Mouse (Mus musculus) erythroblast, embryonic 14.5 days (primary cell): Measurements from ENCODE around the gene Snx1. TPM values are rescaled to one million over a fixed set of nuclear protein-coding genes. Genes with fewer than 3 reads are reported as not detected.

Source experiments
- H3K27me3 ChIP-seq: 2 replicates; pipeline ENCODE4 v1.6.1; 2012; ENCODE audit warnings: inconsistent platforms; ENCODE audit not compliant: control insufficient read depth
- H3K36me3 ChIP-seq: 2 replicates; pipeline ENCODE4 v1.6.1; 2012; ENCODE audit warnings: mild to moderate bottlenecking, inconsistent platforms; ENCODE audit not compliant: control insufficient read depth
- H3K4me1 ChIP-seq: 2 replicates; pipeline ENCODE4 v1.6.1; 2012; ENCODE audit warnings: inconsistent platforms; ENCODE audit not compliant: control insufficient read depth
- H3K4me3 ChIP-seq: replicated peaks from 2 replicates; pipeline ENCODE3; 2012; ENCODE audit warnings: moderate library complexity, mild to moderate bottlenecking, inconsistent platforms
- H3K9me3 ChIP-seq: 2 replicates; pipeline ENCODE4 v1.6.1; 2012; ENCODE audit warnings: low read length, inconsistent platforms, mixed read lengths; ENCODE audit not compliant: control insufficient read depth
- GATA1 ChIP-seq: IDR thresholded peaks from 2 replicates; pipeline ENCODE4 v1.6.1; 2012; ENCODE audit warnings: low read length, inconsistent platforms, mixed read lengths
- TAL1 ChIP-seq: IDR thresholded peaks from 3 replicates; pipeline ENCODE4 v1.6.1; 2012; ENCODE audit warnings: low read length, inconsistent platforms, mixed read lengths
- polyA plus RNA-seq: library from polyadenylated mRNA; stranded (reverse); fragments of >175 nt; gene quantifications from 2 replicates; pipeline ENCODE4 v1.2.3, GENCODE M21; 2012

Snx1 gene
- polyA plus RNA-seq, 1 experiment, result 14.6 TPM

DNA sequence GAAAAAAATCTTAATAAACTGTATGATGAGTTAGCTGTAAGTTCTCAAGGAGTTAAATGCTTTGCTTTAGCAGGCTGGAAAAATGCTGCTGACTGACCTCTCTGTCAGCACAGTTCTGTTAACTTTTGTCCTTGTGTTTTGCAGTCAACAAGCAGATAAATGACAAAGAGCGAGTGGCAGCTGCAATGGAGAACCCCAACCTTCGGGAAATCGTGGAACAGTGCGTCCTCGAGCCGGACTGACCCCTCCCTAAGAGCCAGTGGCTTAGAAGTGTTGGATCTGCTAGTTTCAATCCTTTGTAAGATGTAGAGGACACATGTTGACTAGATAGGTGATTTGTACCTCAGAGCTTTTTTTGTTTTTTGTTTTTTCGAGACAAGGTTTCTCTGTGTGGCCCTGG lies 11.8 kb upstream of the Snx1 start:
- H3K9me3 ChIP-seq, result no peaks in the 10 kb centered on the region
- H3K27me3 ChIP-seq, result no peaks in the 10 kb centered on the region
- H3K4me3 ChIP-seq, result no peak overlapping the region
- peaks cover 11% of the 10 kb centered on the region for H3K4me1 ChIP-seq
- H3K36me3 ChIP-seq, result peaks cover 84% of the 10 kb centered on the region
- TF ChIP-seq GATA1 (no peak), TAL1 (no peak)

DNA sequence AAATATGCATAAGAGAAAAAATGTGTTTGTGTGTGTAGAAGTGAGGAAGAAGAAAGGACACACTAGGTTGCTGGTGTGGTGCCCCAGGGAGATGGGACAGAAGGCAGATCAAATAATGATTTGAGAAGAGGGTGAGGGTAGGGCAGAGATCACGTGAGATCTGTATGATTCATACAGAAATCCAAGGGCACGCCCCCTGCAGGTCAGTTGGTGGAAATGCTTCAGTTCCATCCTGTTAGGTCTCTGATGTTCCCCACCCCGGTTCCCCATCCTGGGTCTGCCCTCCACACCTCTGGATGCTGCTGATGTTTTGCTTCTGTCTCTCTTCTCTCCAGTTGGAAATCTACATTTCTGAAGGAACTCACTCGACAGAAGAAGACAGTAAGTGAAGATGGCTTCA lies 9.6 kb upstream of the Snx1 start:
- Histone ChIP-seq H3K4me3 (no peak overlapping the region), H3K9me3 (no peaks in the 10 kb centered on the region), H3K4me1 (peaks cover 15% of the 10 kb centered on the region), H3K36me3 (peaks cover 94% of the 10 kb centered on the region), H3K27me3 (no peaks in the 10 kb centered on the region)
- TF ChIP-seq TAL1 (no peak), GATA1 (no peak)

DNA sequence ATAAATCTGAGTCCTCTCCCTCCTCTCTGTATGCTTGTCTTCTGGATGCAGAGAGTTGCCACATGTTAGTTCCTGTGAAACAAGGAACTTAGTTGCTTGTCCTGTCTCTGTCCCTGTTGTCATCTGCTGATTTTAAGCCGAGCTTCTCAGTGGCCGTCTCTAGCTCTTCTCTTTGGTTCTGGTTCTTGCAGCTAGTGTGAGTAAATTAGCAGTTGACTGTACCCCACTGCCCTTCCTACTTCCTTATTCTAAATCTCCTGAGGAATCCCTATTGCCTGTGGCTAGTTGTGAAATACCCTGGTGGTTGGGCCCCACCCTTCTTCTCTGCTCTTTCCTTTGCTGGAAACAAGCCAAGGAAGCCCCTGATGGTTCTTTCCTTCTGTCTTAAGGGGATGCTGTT lies 5.1 kb upstream of the Snx1 start:
- no peaks in the 10 kb centered on the region for H3K27me3 ChIP-seq
- H3K4me3 ChIP-seq, result no peak overlapping the region
- no peaks in the 10 kb centered on the region for H3K9me3 ChIP-seq
- no peak for TF ChIP-seq GATA1
- no peak for TF ChIP-seq TAL1
- peaks cover 77% of the 10 kb centered on the region for H3K36me3 ChIP-seq
- peaks cover 54% of the 10 kb centered on the region for H3K4me1 ChIP-seq

- Histone ChIP-seq H3K27me3 (no peaks in the 10 kb centered on the region), H3K4me1 (peaks cover 71% of the 10 kb centered on the region), H3K36me3 (peaks cover 42% of the 10 kb centered on the region), H3K4me3 (peak overlapping the region; percentile 89), H3K9me3 (no peaks in the 10 kb centered on the region)
- peak; percentile 81 for TF ChIP-seq GATA1
- TF ChIP-seq TAL1, result no peak
Measured at GRCm38 (mm10) chr9:66127884-66128283, 1.5 kb upstream of the Snx1 start.

DNA sequence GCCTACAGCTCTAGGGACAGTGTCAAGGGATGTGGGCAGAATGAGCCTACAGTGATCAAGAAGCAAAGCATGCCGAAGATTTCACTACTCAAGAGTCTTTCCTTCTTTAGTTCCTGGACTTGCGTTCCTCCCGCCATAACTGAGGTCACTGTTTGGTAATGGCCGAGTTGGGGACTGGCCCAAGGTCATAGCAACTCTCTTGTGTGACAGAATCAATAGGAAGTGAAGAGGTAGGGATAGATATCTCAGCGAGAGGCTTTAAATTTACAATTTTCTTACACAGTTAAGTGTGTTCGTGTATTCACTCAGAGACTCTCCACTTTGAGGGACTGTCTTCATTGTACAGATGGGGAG lies 783 bp upstream of the Snx1 start:
- TF ChIP-seq GATA1 (no peak), TAL1 (no peak)

GRCm38 (mm10) chr9:66125543-66126455 lies 588 bp downstream of the Snx1 start:
- Histone ChIP-seq H3K9me3 (no peaks in the 10 kb centered on the region), H3K4me1 (peaks cover 88% of the 10 kb centered on the region), H3K36me3 (peaks cover 40% of the 10 kb centered on the region), H3K27me3 (no peaks in the 10 kb centered on the region), H3K4me3 (peak overlapping the region; percentile 89)
- TF ChIP-seq GATA1 (no peak), TAL1 (no peak)

More for the DNA sequence above, 783 bp upstream of the Snx1 start:
- no peaks in the 10 kb centered on the region for H3K9me3 ChIP-seq
- H3K27me3 ChIP-seq, result no peaks in the 10 kb centered on the region
- peaks cover 40% of the 10 kb centered on the region for H3K36me3 ChIP-seq
- H3K4me3 ChIP-seq, result peak overlapping the region; percentile 89
- H3K4me1 ChIP-seq, result peaks cover 77% of the 10 kb centered on the region

DNA sequence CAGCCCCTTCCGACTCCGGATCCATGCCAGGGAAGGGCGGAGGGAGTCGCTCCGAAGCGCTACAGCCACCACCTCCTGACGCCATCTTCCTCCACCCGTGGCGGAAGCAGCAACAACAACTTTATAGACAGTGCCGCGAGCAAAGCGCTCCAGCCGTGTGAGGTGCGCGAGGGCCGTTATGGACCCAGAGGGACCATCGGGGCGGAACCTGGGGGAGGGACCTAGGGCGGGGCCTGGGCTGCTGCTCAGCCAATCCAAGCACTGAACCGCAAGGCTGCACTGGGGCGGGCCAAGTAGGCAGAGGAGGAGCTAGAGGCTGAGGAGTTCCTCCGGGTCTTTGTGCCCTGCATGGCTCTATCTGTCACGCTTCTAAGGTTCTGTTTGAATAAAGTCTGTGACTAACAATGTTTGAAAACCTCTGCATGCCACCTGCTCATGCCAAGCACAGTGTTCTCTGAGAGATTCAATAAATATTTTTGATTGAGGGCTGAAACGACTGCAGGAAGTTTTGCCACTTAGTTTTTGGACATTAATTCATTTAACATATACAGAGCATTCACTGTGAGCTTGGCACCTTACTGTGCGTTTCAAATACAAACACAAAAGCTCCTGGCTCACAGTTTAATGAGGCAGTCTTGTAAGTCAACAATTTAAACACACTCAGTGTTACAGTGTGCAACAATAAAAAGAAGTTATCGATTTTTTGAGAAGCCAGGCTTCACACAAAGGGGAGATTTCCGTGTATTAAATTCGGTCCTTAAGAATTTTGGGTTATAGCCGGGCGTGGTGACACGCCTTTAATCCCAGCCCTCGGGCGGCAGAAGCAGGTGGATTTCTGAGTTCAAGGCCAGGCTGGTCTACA lies 1.5 kb downstream of the Snx1 start:
- H3K4me3 ChIP-seq, result peak overlapping the region; percentile 89
- H3K36me3 ChIP-seq, result peaks cover 40% of the 10 kb centered on the region
- H3K4me1 ChIP-seq, result peaks cover 91% of the 10 kb centered on the region
- H3K9me3 ChIP-seq, result no peaks in the 10 kb centered on the region
- no peaks in the 10 kb centered on the region for H3K27me3 ChIP-seq
- TF ChIP-seq GATA1 (no peak), TAL1 (no peak)

GRCm38 (mm10) chr9:66124111-66124531 lies 2.3 kb downstream of the Snx1 start:
- Histone ChIP-seq H3K27me3 (no peaks in the 10 kb centered on the region), H3K4me3 (peak overlapping the region; percentile 89), H3K9me3 (no peaks in the 10 kb centered on the region), H3K36me3 (peaks cover 38% of the 10 kb centered on the region), H3K4me1 (peaks cover 91% of the 10 kb centered on the region)
- TF ChIP-seq GATA1, result no peak
- no peak for TF ChIP-seq TAL1

GRCm38 (mm10) chr9:66123648-66124047 lies 2.7 kb downstream of the Snx1 start:
- H3K9me3 ChIP-seq, result no peaks in the 10 kb centered on the region
- H3K36me3 ChIP-seq, result peaks cover 40% of the 10 kb centered on the region
- TF ChIP-seq GATA1 (no peak), TAL1 (no peak)
- H3K4me3 ChIP-seq, result peak overlapping the region; percentile 89
- no peaks in the 10 kb centered on the region for H3K27me3 ChIP-seq
- H3K4me1 ChIP-seq, result peaks cover 92% of the 10 kb centered on the region
